Mouse (Mus musculus): ENCODE results near the gene Ryr2.

Gene Ryr2

GRCm38 (mm10) chr13:12037241-12037640 lies 69.5 kb downstream of the Ryr2 start:
- no peak for DNase-seq (ENCODE audit: low read depth, low spot score)

- DNase-seq (ENCODE audit: low read depth, low spot score): no peak
These were observed 69.9 kb downstream of the Ryr2 start for GRCm38 (mm10) chr13:12036834-12037233.

- no peak for DNase-seq (ENCODE audit: low read depth, low spot score)
These were observed 72.8 kb downstream of the Ryr2 start for GRCm38 (mm10) chr13:12033914-12034313.

GRCm38 (mm10) chr13:12033272-12033671 lies 73.5 kb downstream of the Ryr2 start:
- no peak for DNase-seq (ENCODE audit: low read depth, low spot score)

GRCm38 (mm10) chr13:12029841-12030240 lies 76.9 kb downstream of the Ryr2 start:
- no peak for DNase-seq (ENCODE audit: low read depth, low spot score)

- no peak for DNase-seq (ENCODE audit: low read depth, low spot score)
These were observed 77.4 kb downstream of the Ryr2 start for GRCm38 (mm10) chr13:12029326-12029725.

- DNase-seq (ENCODE audit: low read depth, low spot score): peak; percentile 7
These were observed 88.7 kb downstream of the Ryr2 start for GRCm38 (mm10) chr13:12018046-12018445.

GRCm38 (mm10) chr13:12013986-12014385 lies 92.8 kb downstream of the Ryr2 start:
- DNase-seq (ENCODE audit: low read depth, low spot score): no peak

GRCm38 (mm10) chr13:12008995-12009689 lies 97.6 kb downstream of the Ryr2 start:
- no peak for DNase-seq (ENCODE audit: low read depth, low spot score)

- DNase-seq (ENCODE audit: low read depth, low spot score): peak; percentile 45
These were observed 99.2 kb downstream of the Ryr2 start for GRCm38 (mm10) chr13:12007579-12007978.

- DNase-seq (ENCODE audit: low read depth, low spot score): no peak
These were observed 104.9 kb downstream of the Ryr2 start for GRCm38 (mm10) chr13:12001891-12002294.

- DNase-seq (ENCODE audit: low read depth, low spot score): no peak
These were observed 106.9 kb downstream of the Ryr2 start for GRCm38 (mm10) chr13:11999851-12000250.

- no peak for DNase-seq (ENCODE audit: low read depth, low spot score)
These were observed 109.4 kb downstream of the Ryr2 start for GRCm38 (mm10) chr13:11997366-11997765.

- DNase-seq (ENCODE audit: low read depth, low spot score): no peak
These were observed 119.2 kb downstream of the Ryr2 start for GRCm38 (mm10) chr13:11987556-11987955.

GRCm38 (mm10) chr13:11985056-11985455 lies 121.7 kb downstream of the Ryr2 start:
- no peak for DNase-seq (ENCODE audit: low read depth, low spot score)

- DNase-seq (ENCODE audit: low read depth, low spot score): peak; percentile 85
These were observed 127.7 kb downstream of the Ryr2 start for GRCm38 (mm10) chr13:11978997-11979396.

GRCm38 (mm10) chr13:11978359-11978758 lies 128.4 kb downstream of the Ryr2 start:
- DNase-seq (ENCODE audit: low read depth, low spot score): no peak

GRCm38 (mm10) chr13:11977606-11978005 lies 129.1 kb downstream of the Ryr2 start:
- no peak for DNase-seq (ENCODE audit: low read depth, low spot score)

- DNase-seq (ENCODE audit: low read depth, low spot score): no peak
These were observed 142.4 kb downstream of the Ryr2 start for GRCm38 (mm10) chr13:11964391-11964790.

- no peak for DNase-seq (ENCODE audit: low read depth, low spot score)
These were observed 147.1 kb downstream of the Ryr2 start for GRCm38 (mm10) chr13:11959488-11960174.

- DNase-seq (ENCODE audit: low read depth, low spot score): no peak
These were observed 147.9 kb downstream of the Ryr2 start for GRCm38 (mm10) chr13:11958854-11959253.

- DNase-seq (ENCODE audit: low read depth, low spot score): no peak
These were observed 148.5 kb downstream of the Ryr2 start for GRCm38 (mm10) chr13:11958271-11958670.

- DNase-seq (ENCODE audit: low read depth, low spot score): no peak
These were observed 154.8 kb downstream of the Ryr2 start for GRCm38 (mm10) chr13:11951951-11952350.

All from ZHBTc4 (cell line).